Mouse (Mus musculus) spleen, postnatal 4 days (tissue): Measurements from ENCODE around the gene Zfp169.

ENCODE experiments used
- DNase-seq, 2 experiments: peaks; one replicate each; pipeline ENCODE4 v3.0.0; 2022; ENCODE audit warnings: low spot score in 2 of 2

The Zfp169 gene

DNA sequence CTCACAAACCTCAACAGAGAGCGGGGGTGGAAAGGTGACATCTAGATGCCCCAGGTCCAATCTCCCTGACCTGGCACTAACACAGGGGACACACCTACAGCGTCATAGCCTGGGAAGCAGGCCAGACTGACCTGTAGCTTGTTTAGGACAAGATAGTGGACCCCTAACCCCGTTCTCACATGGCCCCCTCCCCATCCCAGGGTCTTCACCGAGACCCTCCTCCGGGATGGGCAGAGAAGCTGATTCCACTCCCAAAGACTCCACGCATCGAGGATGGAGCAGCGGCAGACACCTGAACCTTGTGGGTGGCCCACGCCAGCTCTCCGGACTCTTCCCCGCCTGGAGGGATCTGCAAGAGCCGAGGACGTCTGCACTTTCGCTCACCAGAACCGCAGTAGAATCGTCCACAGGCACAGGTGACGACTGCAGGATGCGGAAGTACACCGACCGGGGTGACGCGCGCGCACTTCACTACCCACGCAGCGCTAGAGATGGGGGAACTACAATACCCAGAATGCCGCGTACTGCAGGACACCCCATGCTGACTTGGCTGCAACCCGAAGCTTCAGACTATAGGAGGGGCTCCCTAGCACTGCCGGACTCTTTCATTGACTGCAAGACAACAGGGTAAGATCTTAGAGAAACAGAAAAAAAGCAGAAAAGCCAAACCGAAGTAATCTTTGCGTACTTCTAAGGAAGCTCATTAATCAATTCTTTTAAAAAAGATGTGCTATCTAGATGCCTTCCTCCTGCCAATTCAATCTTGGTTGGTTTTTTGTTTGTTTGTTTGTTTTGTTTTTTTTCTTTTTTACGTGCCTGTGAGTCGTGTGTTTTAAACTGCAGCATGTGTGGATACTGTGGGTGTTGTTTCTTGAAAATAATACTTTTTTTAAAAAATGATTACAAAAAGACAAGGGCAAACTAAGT is at the start of gene Zfp169, which contains the start of gene A830005F24Rik:
Gene Zfp169, minus strand, starts transcription at position 449 of the 927 bp plus-strand sequence.
Gene A830005F24Rik, plus strand, starts transcription at position 568 of the 927 bp plus-strand sequence.
- DNase-seq, result peak; percentile 78 to 88

DNA sequence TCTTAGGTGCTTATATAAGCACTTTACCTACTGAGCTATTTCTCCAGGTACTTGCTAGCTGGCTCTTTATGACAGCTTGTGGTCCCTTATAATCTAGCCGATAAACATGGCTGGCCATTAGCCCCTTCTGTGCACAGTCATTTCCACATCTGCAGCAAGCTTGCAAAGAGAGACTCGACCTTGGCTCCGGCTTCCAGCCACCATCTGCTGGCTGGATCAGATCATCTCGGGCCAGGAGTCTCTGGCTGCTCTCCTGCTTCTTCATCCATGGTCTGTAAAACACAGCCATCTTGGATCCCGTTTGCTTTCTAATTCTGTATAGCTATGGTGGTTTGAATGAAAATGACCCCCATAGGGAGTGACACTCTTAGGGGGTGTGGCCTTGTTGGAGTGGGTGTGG is 49.1 kb upstream of the Zfp169 start:
- no peak for DNase-seq

DNA sequence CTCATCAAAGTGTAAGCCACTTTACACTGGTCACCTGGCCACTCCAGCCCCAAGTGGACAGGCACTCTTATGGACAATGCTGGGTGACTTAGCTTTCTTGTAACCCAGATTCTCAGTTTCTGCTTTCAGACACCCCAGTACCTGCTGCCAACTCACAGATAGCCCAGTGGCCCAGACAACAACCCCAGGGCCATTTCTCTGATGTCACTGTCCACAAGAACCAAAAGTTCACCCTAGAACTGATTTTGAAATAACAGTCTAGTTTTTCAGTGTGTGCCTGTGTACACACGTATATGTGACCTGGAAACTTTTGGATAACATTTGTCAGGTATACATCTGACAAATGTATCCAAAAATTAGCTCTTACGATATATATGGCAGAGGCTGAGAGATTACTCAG is 48.2 kb upstream of the Zfp169 start:
- peak in 1 of 2 experiments; percentile 9 for DNase-seq

- DNase-seq, result peak in 1 of 2 experiments; percentile 28
These were observed 42.7 kb upstream of the Zfp169 start for GRCm38 (mm10) chr13:48555976-48556375.

DNA sequence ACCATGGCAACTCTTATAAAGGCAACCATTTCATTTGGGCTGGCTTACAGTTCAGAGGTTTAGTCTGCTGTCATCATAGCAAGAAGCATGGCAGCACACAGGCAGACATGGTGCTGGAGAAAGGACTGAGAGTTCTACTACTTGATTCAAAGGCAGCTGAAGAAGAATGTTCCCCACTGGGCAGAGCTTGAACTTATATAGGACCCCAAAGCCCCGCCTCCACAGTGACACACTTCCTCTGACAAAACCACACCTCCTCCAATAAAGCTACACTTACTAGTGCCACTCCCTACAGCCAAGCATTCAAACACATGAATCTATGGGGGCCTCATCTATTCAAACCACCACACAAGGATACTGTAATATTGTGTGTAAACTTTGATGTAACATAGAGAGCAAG is 41.3 kb upstream of the Zfp169 start:
- peak in 1 of 2 experiments; percentile 32 for DNase-seq

- no peak for DNase-seq
These were observed 40.3 kb upstream of the Zfp169 start for GRCm38 (mm10) chr13:48553511-48553910.

- DNase-seq, result no peak
These were observed 39.2 kb upstream of the Zfp169 start for GRCm38 (mm10) chr13:48552181-48553090.

DNA sequence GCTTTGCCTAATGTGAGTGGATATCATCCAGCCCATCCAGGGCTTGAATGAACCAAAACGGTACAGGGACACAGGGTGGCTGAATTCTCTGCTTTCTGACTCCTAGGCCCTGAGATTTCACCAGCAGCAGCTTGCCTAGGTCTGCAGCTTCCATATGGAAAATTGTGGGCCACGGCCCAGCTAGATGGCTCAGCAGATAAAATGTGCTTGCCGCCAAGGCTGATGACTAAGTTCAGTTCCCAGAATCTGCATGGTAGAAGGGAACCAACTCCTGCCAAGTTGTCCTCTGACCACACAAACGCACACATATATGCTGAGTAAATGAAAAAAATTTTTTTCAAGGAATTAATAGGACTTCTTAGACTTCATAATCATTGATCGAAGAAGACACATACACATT is 35.0 kb upstream of the Zfp169 start:
- no peak for DNase-seq

DNA sequence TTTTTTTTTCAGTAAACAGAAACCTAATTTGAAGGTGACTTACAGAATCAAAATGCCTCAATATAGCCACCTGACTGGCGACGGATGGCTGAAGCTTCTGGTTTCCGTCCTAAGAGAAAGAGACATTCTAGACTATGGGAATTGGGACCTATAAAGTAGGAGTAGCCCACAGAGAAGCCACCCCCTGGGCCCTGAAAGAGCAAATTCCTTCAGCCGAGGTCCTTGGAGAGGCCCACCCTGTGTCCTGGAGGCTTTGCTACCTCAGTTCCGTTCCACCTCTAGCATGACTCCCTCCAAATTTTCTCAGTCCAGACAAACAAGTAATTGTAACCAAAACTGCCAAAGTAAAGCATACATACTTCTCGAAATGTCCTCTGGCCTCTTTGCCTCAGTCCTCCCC is 34.4 kb upstream of the Zfp169 start:
- no peak for DNase-seq

GRCm38 (mm10) chr13:48546330-48546917 is 33.2 kb upstream of the Zfp169 start:
- DNase-seq, result peak; percentile 99

DNA sequence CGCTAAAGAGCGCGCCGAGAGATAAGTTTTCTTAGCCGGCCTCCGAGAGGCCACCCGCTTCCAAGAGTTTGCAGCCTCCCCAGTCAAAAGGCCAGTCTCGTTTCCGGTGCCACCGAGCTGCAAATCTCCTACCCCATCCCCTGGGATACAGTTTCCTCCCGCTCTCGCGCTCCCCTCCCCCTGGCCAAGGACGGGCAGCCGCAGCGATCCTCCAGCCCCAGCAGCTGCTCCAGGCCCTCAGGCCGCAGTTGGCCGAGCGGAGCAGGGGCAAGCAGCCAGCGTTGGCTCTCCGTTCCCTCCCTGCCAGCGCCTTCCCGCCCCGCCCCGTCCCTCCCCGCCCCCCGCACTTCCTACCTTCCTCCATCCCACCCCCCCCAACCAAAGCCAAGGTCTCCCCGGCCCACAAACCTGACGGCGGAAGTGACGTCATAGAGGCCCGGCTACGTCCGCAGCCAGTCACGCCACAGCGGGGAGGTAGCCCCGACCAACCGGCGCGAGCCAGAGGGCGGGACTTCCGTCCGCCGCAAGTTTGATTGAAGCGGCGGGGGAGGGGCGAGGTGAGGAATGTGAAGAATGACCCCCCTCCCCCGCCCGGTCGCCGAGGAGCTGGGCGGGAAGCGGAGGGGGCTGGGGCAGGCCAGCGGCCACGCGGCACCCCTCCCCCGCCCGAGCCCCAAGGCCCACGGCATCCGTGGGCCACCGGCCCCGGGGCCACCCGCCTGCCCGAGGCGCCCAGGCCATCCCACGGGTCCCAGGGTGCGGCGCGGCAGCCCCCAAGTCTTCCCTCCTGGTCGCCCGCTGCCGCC is 32.4 kb upstream of the Zfp169 start:
- peak; percentile 96 to 97 for DNase-seq

- no peak for DNase-seq
These were observed 31.6 kb upstream of the Zfp169 start for GRCm38 (mm10) chr13:48544867-48545266.

DNA sequence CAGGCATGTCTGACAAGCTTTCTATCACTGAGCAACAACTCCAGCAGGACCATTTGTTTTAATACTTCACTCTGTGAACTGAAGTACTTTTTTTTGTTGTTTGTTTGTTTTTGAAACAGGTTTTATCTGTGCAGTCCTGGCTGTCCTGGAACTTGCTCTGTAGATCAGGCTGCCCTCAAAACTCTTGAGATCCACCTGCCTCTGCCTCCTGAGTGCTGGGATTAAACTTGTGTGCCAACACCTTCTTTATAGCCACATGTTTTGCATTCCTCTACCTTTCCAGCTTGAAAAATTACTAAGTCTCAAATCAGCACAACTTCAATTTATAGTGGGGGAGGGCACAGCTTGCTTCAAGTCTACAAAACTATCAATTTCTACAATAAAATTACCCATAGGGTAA is 31.1 kb upstream of the Zfp169 start:
- no peak for DNase-seq

DNA sequence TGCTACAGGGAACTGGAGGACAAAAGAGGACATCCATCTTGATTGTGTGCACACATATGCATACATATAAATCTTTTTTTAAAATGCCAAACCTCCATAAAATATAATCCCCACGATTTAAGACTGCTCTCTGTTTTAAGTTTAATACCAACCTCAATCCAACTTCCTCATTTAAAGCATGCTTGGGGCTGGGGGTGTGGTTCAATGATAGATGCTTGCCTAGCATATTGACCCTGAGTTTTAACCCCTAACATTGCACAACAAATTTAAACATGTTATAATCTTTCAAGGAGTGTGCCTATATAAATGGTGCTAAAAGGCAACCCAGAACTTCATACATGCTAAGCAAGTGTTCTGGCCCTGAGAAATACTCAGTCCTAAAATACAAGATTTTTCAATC is 27.2 kb upstream of the Zfp169 start:
- DNase-seq, result no peak

DNA sequence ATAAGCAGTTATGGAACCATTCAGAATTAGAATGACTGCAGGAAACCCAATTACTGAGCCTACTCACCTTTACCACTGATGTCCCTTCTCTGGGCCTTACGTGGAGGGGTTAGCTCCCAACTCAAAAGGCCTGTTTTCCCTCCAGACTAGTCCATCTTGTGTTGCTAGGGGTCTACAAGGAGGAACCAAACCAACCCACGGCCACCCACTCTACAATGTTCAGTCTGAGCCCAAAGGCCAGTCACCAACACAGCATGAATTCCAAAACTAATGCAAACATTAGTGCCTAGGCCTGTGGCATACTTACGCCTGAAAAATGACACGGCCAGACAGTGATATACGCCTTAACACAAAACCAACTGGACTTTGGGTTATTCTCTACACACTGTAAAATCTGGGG is 20.2 kb upstream of the Zfp169 start:
- DNase-seq, result no peak

DNA sequence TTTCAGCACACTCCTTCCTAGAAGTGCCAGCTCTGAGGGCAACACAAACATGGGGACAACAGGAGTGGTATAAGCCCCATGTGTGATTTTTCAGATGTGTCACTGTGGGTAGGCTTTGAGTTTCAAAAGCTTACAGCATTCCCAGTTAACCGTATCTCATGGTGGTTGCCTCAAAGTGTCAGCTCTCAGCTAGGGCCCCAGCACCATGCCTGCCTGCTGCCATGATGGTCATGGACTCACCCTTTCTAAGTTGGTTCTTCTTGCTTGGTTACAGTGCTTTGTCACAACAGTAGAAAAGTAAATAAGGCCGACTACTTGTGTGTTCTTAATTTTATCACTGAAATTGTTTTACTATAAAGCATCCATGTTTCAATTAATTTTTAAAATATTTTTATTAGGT is 18.2 kb upstream of the Zfp169 start:
- no peak for DNase-seq

- no peak for DNase-seq
These were observed 17.4 kb upstream of the Zfp169 start for GRCm38 (mm10) chr13:48530685-48531084.

- no peak for DNase-seq
These were observed 15.8 kb upstream of the Zfp169 start for GRCm38 (mm10) chr13:48529028-48529427.

DNA sequence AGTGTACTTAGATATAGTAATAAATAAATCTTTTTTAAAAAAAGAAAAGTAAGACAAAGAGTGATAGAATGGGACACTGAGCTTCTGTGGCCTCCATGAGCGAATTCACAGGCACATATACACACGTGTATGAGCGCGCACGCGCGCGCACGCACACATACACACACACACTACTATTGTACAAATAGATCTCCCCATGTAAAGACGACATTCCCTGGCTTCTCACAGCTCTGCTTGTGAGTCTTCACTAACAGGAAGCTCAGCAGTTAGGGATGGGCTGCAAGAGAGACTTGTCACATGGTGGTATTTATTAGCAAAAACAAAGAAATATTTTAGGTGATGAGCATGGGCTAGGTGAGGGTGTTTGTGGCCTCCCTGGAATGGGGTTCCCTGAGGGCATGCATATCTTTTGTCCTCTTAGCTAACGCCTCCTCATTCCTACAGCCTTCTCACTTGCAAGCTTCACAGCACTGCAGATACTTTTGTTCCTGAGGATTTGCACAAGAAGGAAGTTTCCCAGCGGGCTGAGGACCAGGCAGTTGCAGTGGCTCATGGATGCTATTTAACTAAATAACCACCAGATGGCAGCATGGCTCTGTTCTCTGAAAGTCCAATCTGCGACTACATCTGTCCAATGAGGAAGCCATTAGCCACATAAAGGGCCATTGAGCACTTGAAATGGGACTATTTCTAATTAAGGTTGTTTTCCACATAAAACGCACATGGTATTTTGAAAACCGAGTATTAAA is 15.0 kb upstream of the Zfp169 start:
- peak; percentile 50 to 70 for DNase-seq

GRCm38 (mm10) chr13:48525745-48526144 is 12.5 kb upstream of the Zfp169 start:
- no peak for DNase-seq
